Comparison of ENCODE assay signal across 9 mouse cellular contexts in genomic region chr4:58400861-58401341, GRCm38 (mm10).
DNase-seq lines count a peak whose midpoint lies in the region; ATAC-seq lines count a peak whose summit lies in the region.
"Had no signal": no experiment of that assay in that cellular context is flagged by ENCODE, and none has a peak within 500 bp of the region (broad histone marks: within the 10 kb centered on the region; RNA-seq: fewer than 3 reads in every experiment).

No protein-coding gene starts in this region.

- intact Hi-C loops in left cerebral cortex, postnatal 36 days (cut with DNase I) = loop anchor here (5.0 kb wide), 1 partner anchor 76 kb away; no protein-coding TSS in a partner anchor

- H3K4me1 ChIP-seq in forebrain, embryonic 13.5 days = no peaks in the 10 kb centered on the region
- H3K4me1 ChIP-seq in forebrain, embryonic 11.5 days (replicated peaks; ENCODE audit: control insufficient read depth, insufficient read depth, low read length) = no peaks in the 10 kb centered on the region
- H3K4me1 ChIP-seq in midbrain, embryonic 16.5 days (ENCODE audit: control insufficient read depth, insufficient read depth, low read length) = no peaks in the 10 kb centered on the region
- H3K4me1 ChIP-seq: midbrain, embryonic 12.5 days had no signal

- H3K27me3 ChIP-seq in forebrain, embryonic 13.5 days = no peaks in the 10 kb centered on the region
- no peaks in the 10 kb centered on the region for H3K27me3 ChIP-seq in forebrain, embryonic 11.5 days (ENCODE audit: control insufficient read depth, insufficient read depth, low read length)
- H3K27me3 ChIP-seq in midbrain, embryonic 16.5 days (ENCODE audit: control insufficient read depth, insufficient read depth, low read depth, low read length) = no peaks in the 10 kb centered on the region
- H3K27me3 ChIP-seq: midbrain, embryonic 12.5 days had no signal

- H3K4me3 ChIP-seq in forebrain, embryonic 13.5 days = no peak overlapping the region
- H3K4me3 ChIP-seq in forebrain, embryonic 11.5 days (ENCODE audit: low read depth, low read length) = no peak overlapping the region
- H3K4me3 ChIP-seq in midbrain, embryonic 16.5 days (ENCODE audit: low read depth, low read length) = no peak overlapping the region
- H3K4me3 ChIP-seq: midbrain, embryonic 12.5 days had no signal

- H3K27ac ChIP-seq in forebrain, embryonic 13.5 days = no peak overlapping the region
- H3K27ac ChIP-seq in forebrain, embryonic 11.5 days (ENCODE audit: low read depth, low read length) = no peak overlapping the region
- no peak overlapping the region for H3K27ac ChIP-seq in midbrain, embryonic 16.5 days (ENCODE audit: low read length)
- H3K27ac ChIP-seq: midbrain, embryonic 12.5 days had no signal

- ATAC-seq in forebrain, embryonic 13.5 days = peak; percentile 82; the same call in 1 of the 2 replicates
- no peak for ATAC-seq in forebrain, embryonic 11.5 days (replicated peaks; ENCODE audit: low FRiP score)
- no peak for ATAC-seq in midbrain, embryonic 16.5 days
- no peak for ATAC-seq in megakaryocyte progenitor cell, adult 5-6 weeks (replicated peaks; ENCODE audit: poor library complexity)

- no peak overlapping the region for H3K4me2 ChIP-seq in forebrain, embryonic 13.5 days
- no peak overlapping the region for H3K4me2 ChIP-seq in forebrain, embryonic 11.5 days (ENCODE audit: low read depth, low read length, severe bottlenecking)
- no peak overlapping the region for H3K4me2 ChIP-seq in midbrain, embryonic 16.5 days (ENCODE audit: low read length)
- H3K4me2 ChIP-seq: midbrain, embryonic 12.5 days had no signal

- no peak overlapping the region for H3K9ac ChIP-seq in forebrain, embryonic 13.5 days
- H3K9ac ChIP-seq in forebrain, embryonic 11.5 days (ENCODE audit: low read length) = no peak overlapping the region
- no peak overlapping the region for H3K9ac ChIP-seq in midbrain, embryonic 16.5 days (ENCODE audit: low read depth, low read length)
- H3K9ac ChIP-seq: midbrain, embryonic 12.5 days had no signal

- no peaks in the 10 kb centered on the region for H3K9me3 ChIP-seq in forebrain, embryonic 13.5 days (replicated peaks)
- no peaks in the 10 kb centered on the region for H3K9me3 ChIP-seq in forebrain, embryonic 11.5 days (ENCODE audit: control insufficient read depth, low read length)
- H3K9me3 ChIP-seq in midbrain, embryonic 16.5 days (replicated peaks; ENCODE audit: control insufficient read depth, low read length, poor library complexity, severe bottlenecking) = no peaks in the 10 kb centered on the region
- H3K9me3 ChIP-seq: midbrain, embryonic 12.5 days had no signal

- DNase-seq in forebrain, embryonic 11.5 days (ENCODE audit: low spot score) = no peak
- peak; percentile 89 for DNase-seq in brain, adult 2 months (ENCODE audit: low read depth, low spot score)
- peak; percentile 34 to 51 for DNase-seq in heart, adult 9 months (ENCODE audit: low spot score in 2 of 2)
- peak; percentile 83 to 84 for DNase-seq in left cerebral cortex, postnatal 36 days (ENCODE audit: low spot score in 2 of 2)
- peak; percentile 59 for DNase-seq in testis, postnatal 10 days (ENCODE audit: low spot score)

- WGBS in forebrain, embryonic 13.5 days = 84% methylated on average over 12 of the region's 12 CpGs
- WGBS in forebrain, embryonic 11.5 days = 91% methylated on average over 12 of the region's 12 CpGs
- 92% methylated on average over 12 of the region's 12 CpGs for WGBS in midbrain, embryonic 16.5 days

- H3K36me3 ChIP-seq in forebrain, embryonic 13.5 days (ENCODE audit: poor library complexity, severe bottlenecking) = no peaks in the 10 kb centered on the region
- H3K36me3 ChIP-seq in forebrain, embryonic 11.5 days (ENCODE audit: control insufficient read depth, insufficient read depth, low read length) = no peaks in the 10 kb centered on the region
- H3K36me3 ChIP-seq in midbrain, embryonic 16.5 days (ENCODE audit: control insufficient read depth, insufficient read depth, low read length) = no peaks in the 10 kb centered on the region
- H3K36me3 ChIP-seq: midbrain, embryonic 12.5 days had no signal
